Mouse (Mus musculus): ENCODE measurements around the gene Cnnm2. TPM values are rescaled to one million over a fixed set of nuclear protein-coding genes. Genes with fewer than 3 reads are reported as not detected.
"Not testable (repeated sequence)": the region's sequence is repeated elsewhere in the genome, so short reads cannot be mapped to it uniquely, and the experiment has no call there.

Gene Cnnm2
- total RNA-seq, 1 experiment, result 43.2 TPM

DNA sequence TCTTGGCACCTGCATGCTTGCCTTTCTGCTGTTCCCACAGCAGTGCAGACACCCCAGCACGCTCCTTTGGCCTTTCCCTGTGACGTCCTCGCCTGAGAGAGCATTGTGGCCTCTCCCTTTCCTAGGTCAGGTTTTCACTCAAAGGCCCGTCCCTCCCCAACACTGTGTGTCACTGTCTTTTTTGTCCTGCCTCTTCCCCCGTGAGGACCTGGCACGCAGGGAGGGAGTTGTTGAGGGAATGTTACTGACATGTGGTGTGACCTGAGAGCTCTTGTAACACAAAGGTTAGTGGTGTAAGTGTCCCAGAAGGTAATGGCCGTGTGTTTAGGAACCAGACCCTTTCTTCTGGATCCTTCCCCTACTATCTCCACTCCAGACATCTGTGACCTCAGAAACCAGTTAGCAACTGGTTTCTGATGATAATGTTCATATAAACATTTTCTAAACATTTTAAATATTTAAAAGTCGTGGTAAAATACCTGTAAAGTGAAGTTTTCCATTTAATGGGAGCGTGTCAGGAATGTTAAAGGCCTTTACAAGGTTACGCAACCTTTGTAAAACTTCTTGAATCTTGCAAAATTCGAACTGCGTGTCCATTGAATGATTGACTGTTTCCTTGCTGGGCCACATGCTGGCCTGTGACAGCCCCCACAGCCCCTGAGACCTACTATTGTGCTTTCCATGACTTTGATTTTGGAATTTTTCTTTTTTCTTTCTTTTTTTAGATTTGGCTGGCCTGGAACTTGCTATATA, 16.7 kb downstream of the Cnnm2 start:
- Histone ChIP-seq H3K9me3 (ENCODE audit: control insufficient read depth, insufficient read depth, low read depth, low read length) (no peaks in the 10 kb centered on the region), H3K4me1 (ENCODE audit: control insufficient read depth in 2 of 2, insufficient read depth in 2 of 2, low read length in 2 of 2, poor library complexity in 1 of 2) (no peaks in the 10 kb centered on the region; a peak in 1 of 4 replicates), H3K27ac (ENCODE audit: insufficient read depth, low read depth, low read length, poor library complexity, severe bottlenecking) (no peak overlapping the region), H3K9ac (ENCODE audit: insufficient read depth, low read depth, low read length, poor library complexity, severe bottlenecking) (no peak overlapping the region), H3K36me3 (ENCODE audit: control insufficient read depth, insufficient read depth, low read length, poor library complexity, severe bottlenecking) (no peaks in the 10 kb centered on the region), H3K4me3 (ENCODE audit: insufficient read depth in 1 of 2, low read depth in 1 of 2, low read length in 2 of 2, poor library complexity in 1 of 2, severe bottlenecking in 1 of 2) (no peak overlapping the region)
- in situ Hi-C loops (cut with MboI; ENCODE audit: low sequenced_read_pairs in 2 of 2, unreplicated experiment in 2 of 2), result no loop called here
- no peak for TF ChIP-seq ZNF384 (IDR thresholded peaks at IDR 0.05; ENCODE audit: low read depth, low read length)
- TF ChIP-seq CHD2 (IDR thresholded peaks at IDR 0.05; ENCODE audit: low read depth, low read length), result no peak
- no peak for TF ChIP-seq ZC3H11A (IDR thresholded peaks at IDR 0.05; ENCODE audit: borderline replicate concordance, low read depth, low read length)
- no peak for TF ChIP-seq HCFC1 (IDR thresholded peaks at IDR 0.05; ENCODE audit: borderline replicate concordance, insufficient read depth, low read length)
- no peak for TF ChIP-seq MAFK (IDR thresholded peaks at IDR 0.05; ENCODE audit: insufficient read depth, low read depth, low read length)
- DNase-seq (ENCODE audit: low read depth, low spot score), result no peak

DNA sequence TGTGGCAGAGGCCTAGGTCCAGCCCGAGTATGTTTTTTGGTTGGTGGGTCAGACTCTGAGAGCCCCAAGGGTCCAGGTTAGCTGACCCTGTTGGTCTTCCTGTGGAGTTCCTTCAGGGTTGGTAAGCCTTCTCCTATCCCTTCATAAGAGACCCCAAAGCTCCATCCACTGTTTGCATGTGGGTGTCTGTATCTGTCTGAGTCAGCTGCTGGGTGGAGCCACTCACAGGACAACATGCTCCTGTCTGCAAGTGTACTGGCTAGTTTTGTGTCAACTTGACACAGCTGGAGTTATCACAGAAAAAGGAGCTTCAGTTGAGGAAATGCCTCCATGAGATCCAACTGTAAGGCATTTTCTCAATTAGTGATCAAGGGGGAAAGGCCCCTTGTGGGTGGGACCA, 17.7 kb downstream of the Cnnm2 start:
- H3K9ac ChIP-seq (ENCODE audit: insufficient read depth, low read depth, low read length, poor library complexity, severe bottlenecking); H3K4me3 ChIP-seq (ENCODE audit: insufficient read depth in 1 of 2, low read depth in 1 of 2, low read length in 2 of 2, poor library complexity in 1 of 2, severe bottlenecking in 1 of 2); H3K4me1 ChIP-seq (ENCODE audit: control insufficient read depth in 2 of 2, insufficient read depth in 2 of 2, low read length in 2 of 2, poor library complexity in 1 of 2); H3K9me3 ChIP-seq (ENCODE audit: control insufficient read depth, insufficient read depth, low read depth, low read length); DNase-seq (ENCODE audit: low read depth, low spot score); H3K36me3 ChIP-seq (ENCODE audit: control insufficient read depth, insufficient read depth, low read length, poor library complexity, severe bottlenecking); H3K27ac ChIP-seq (ENCODE audit: insufficient read depth, low read depth, low read length, poor library complexity, severe bottlenecking); in situ Hi-C loops (cut with MboI; ENCODE audit: low sequenced_read_pairs in 2 of 2, unreplicated experiment in 2 of 2): not testable (repeated sequence)

DNA sequence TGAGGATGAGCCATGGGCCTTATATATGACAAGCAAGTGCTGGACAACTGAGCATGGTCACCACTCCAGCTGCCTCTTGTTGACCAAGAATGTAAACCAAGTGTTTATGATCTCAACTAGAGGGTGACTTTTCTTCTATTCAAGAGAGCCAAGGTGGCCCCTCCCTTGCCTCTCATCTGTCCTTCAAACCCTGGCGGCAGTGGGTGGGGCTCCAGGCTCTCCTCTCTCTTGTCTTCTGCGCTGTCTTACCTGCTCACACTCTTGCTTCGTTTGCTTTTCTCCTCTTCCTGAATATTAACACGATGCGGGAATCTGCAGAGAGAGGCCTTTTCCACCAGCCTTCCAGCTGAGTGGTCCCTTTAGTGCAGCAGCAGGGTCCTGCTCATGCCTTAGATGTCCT, 22.6 kb downstream of the Cnnm2 start:
- in situ Hi-C loops (cut with MboI; ENCODE audit: low sequenced_read_pairs in 2 of 2, unreplicated experiment in 2 of 2), result no loop called here
- H3K9ac ChIP-seq (ENCODE audit: insufficient read depth, low read depth, low read length, poor library complexity, severe bottlenecking), result no peak overlapping the region
- no peaks in the 10 kb centered on the region for H3K36me3 ChIP-seq (ENCODE audit: control insufficient read depth, insufficient read depth, low read length, poor library complexity, severe bottlenecking)
- no peak overlapping the region for H3K27ac ChIP-seq (ENCODE audit: insufficient read depth, low read depth, low read length, poor library complexity, severe bottlenecking)
- TF ChIP-seq HCFC1 (IDR thresholded peaks at IDR 0.05; ENCODE audit: borderline replicate concordance, insufficient read depth, low read length) (no peak), CHD2 (IDR thresholded peaks at IDR 0.05; ENCODE audit: low read depth, low read length) (no peak), ZNF384 (IDR thresholded peaks at IDR 0.05; ENCODE audit: low read depth, low read length) (no peak), ZC3H11A (IDR thresholded peaks at IDR 0.05; ENCODE audit: borderline replicate concordance, low read depth, low read length) (no peak), MAFK (IDR thresholded peaks at IDR 0.05; ENCODE audit: insufficient read depth, low read depth, low read length) (no peak)
- no peak overlapping the region for H3K4me3 ChIP-seq (ENCODE audit: insufficient read depth in 1 of 2, low read depth in 1 of 2, low read length in 2 of 2, poor library complexity in 1 of 2, severe bottlenecking in 1 of 2)
- no peaks in the 10 kb centered on the region for H3K9me3 ChIP-seq (ENCODE audit: control insufficient read depth, insufficient read depth, low read depth, low read length)
- DNase-seq (ENCODE audit: low read depth, low spot score), result no peak
- peaks cover 2 to 3% of the 10 kb centered on the region in 2 experiments; a peak in 2 of 4 replicates for H3K4me1 ChIP-seq (ENCODE audit: control insufficient read depth in 2 of 2, insufficient read depth in 2 of 2, low read length in 2 of 2, poor library complexity in 1 of 2)

DNA sequence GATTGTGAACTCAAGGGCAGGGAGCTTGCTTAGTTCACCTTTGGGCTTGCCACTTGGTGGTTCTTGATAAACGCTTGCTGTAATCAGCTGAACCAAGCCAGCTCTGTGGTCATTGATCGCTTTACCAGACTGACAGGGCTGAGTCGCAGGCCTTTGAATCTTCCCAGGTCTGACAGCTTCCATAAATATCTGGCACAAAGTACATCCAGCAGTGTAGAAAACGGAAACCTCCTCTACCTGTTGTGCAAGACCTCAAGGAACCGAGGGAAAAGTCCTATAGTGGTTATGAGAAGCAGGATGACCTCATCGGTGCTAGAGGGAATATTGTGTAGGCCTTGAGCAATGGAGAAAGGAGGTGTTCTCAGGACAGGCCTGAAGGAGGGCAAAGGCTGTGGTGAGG, 23.1 kb downstream of the Cnnm2 start:
- no peak overlapping the region for H3K27ac ChIP-seq (ENCODE audit: insufficient read depth, low read depth, low read length, poor library complexity, severe bottlenecking)
- H3K4me1 ChIP-seq (ENCODE audit: control insufficient read depth in 2 of 2, insufficient read depth in 2 of 2, low read length in 2 of 2, poor library complexity in 1 of 2), result peaks cover 2 to 3% of the 10 kb centered on the region in 2 experiments; a peak in 2 of 4 replicates
- no peaks in the 10 kb centered on the region for H3K9me3 ChIP-seq (ENCODE audit: control insufficient read depth, insufficient read depth, low read depth, low read length)
- H3K9ac ChIP-seq (ENCODE audit: insufficient read depth, low read depth, low read length, poor library complexity, severe bottlenecking), result no peak overlapping the region
- H3K4me3 ChIP-seq (ENCODE audit: insufficient read depth in 1 of 2, low read depth in 1 of 2, low read length in 2 of 2, poor library complexity in 1 of 2, severe bottlenecking in 1 of 2), result no peak overlapping the region
- no peaks in the 10 kb centered on the region for H3K36me3 ChIP-seq (ENCODE audit: control insufficient read depth, insufficient read depth, low read length, poor library complexity, severe bottlenecking)
- in situ Hi-C loops (cut with MboI; ENCODE audit: low sequenced_read_pairs in 2 of 2, unreplicated experiment in 2 of 2), result no loop called here
- DNase-seq (ENCODE audit: low read depth, low spot score), result no peak
- TF ChIP-seq HCFC1 (IDR thresholded peaks at IDR 0.05; ENCODE audit: borderline replicate concordance, insufficient read depth, low read length) (no peak), CHD2 (IDR thresholded peaks at IDR 0.05; ENCODE audit: low read depth, low read length) (no peak), ZNF384 (IDR thresholded peaks at IDR 0.05; ENCODE audit: low read depth, low read length) (no peak), ZC3H11A (IDR thresholded peaks at IDR 0.05; ENCODE audit: borderline replicate concordance, low read depth, low read length) (no peak), MAFK (IDR thresholded peaks at IDR 0.05; ENCODE audit: insufficient read depth, low read depth, low read length) (no peak)

GRCm38 (mm10) chr19:46785633-46786032, 24.2 kb downstream of the Cnnm2 start:
- H3K9me3 ChIP-seq (ENCODE audit: control insufficient read depth, insufficient read depth, low read depth, low read length), result no peaks in the 10 kb centered on the region
- no peak for DNase-seq (ENCODE audit: low read depth, low spot score)
- no peak overlapping the region for H3K27ac ChIP-seq (ENCODE audit: insufficient read depth, low read depth, low read length, poor library complexity, severe bottlenecking)
- peaks cover 2 to 3% of the 10 kb centered on the region in 2 experiments; a peak in 2 of 4 replicates for H3K4me1 ChIP-seq (ENCODE audit: control insufficient read depth in 2 of 2, insufficient read depth in 2 of 2, low read length in 2 of 2, poor library complexity in 1 of 2)
- H3K4me3 ChIP-seq (ENCODE audit: insufficient read depth in 1 of 2, low read depth in 1 of 2, low read length in 2 of 2, poor library complexity in 1 of 2, severe bottlenecking in 1 of 2), result no peak overlapping the region
- TF ChIP-seq MAFK (IDR thresholded peaks at IDR 0.05; ENCODE audit: insufficient read depth, low read depth, low read length), result no peak
- no peak for TF ChIP-seq ZC3H11A (IDR thresholded peaks at IDR 0.05; ENCODE audit: borderline replicate concordance, low read depth, low read length)
- TF ChIP-seq CHD2 (IDR thresholded peaks at IDR 0.05; ENCODE audit: low read depth, low read length), result no peak
- no peak for TF ChIP-seq HCFC1 (IDR thresholded peaks at IDR 0.05; ENCODE audit: borderline replicate concordance, insufficient read depth, low read length)
- TF ChIP-seq ZNF384 (IDR thresholded peaks at IDR 0.05; ENCODE audit: low read depth, low read length), result no peak
- H3K9ac ChIP-seq (ENCODE audit: insufficient read depth, low read depth, low read length, poor library complexity, severe bottlenecking), result no peak overlapping the region
- H3K36me3 ChIP-seq (ENCODE audit: control insufficient read depth, insufficient read depth, low read length, poor library complexity, severe bottlenecking), result no peaks in the 10 kb centered on the region
- in situ Hi-C loops (cut with MboI; ENCODE audit: low sequenced_read_pairs in 2 of 2, unreplicated experiment in 2 of 2), result no loop called here

Measured in ES-E14 (cell line).